Mouse (Mus musculus) MEL (cell line): Measurements from ENCODE around the gene Col4a3. TPM values are rescaled to one million over a fixed set of nuclear protein-coding genes. Genes with fewer than 3 reads are reported as not detected.

ENCODE experiments used
- DNase-seq: peaks from one replicate; pipeline ENCODE4 v3.0.0; 2011; ENCODE audit warnings: low read depth, low spot score
- H3K27ac ChIP-seq: 2 replicates; pipeline ENCODE4 v1.5.1; 2012; ENCODE audit warnings: low read depth, mild to moderate bottlenecking, control low read depth, low read length, moderate library complexity; ENCODE audit not compliant: control insufficient read depth
- H3K27me3 ChIP-seq, 2 experiments: fragments of 150-350 bp in 1 of 2; sonication (generic) in 1 of 2; 2 replicates each; pipeline ENCODE4 v1.6.1; 2012; ENCODE audit warnings: low read length in 2 of 2, mild to moderate bottlenecking in 2 of 2, improper control_type of control experiment in 1 of 2, moderate library complexity in 1 of 2; ENCODE audit not compliant: insufficient read depth in 2 of 2, control insufficient read depth in 1 of 2
- H3K36me3 ChIP-seq, 2 experiments: 2 replicates each; pipeline ENCODE4 v1.6.1; 2012 to 2014; ENCODE audit warnings: low read length in 2 of 2, improper control_type of control experiment in 1 of 2, inconsistent platforms in 1 of 2, mild to moderate bottlenecking in 1 of 2; ENCODE audit not compliant: insufficient read depth in 2 of 2, control insufficient read depth in 1 of 2
- H3K4me1 ChIP-seq, 2 experiments: fragments of 150-350 bp in 1 of 2; sonication (generic) in 1 of 2; 2 replicates each; pipeline ENCODE4 v1.6.1; 2012; ENCODE audit warnings: low read length in 2 of 2, improper control_type of control experiment in 1 of 2, mild to moderate bottlenecking in 1 of 2; ENCODE audit not compliant: insufficient read depth in 2 of 2, control insufficient read depth in 1 of 2
- H3K4me3 ChIP-seq, 2 experiments: fragments of 150-350 bp in 1 of 2; sonication (generic) in 1 of 2; 2 replicates each; pipeline ENCODE4 v1.5.1; 2012; ENCODE audit warnings: low read depth in 2 of 2, low read length in 2 of 2, mild to moderate bottlenecking in 2 of 2, moderate library complexity in 2 of 2, control low read depth in 1 of 2, improper control_type of control experiment in 1 of 2; ENCODE audit not compliant: control insufficient read depth in 1 of 2, insufficient read depth in 1 of 2
- H3K79me2 ChIP-seq: 2 replicates; pipeline ENCODE4 v1.6.1; 2012; ENCODE audit warnings: mild to moderate bottlenecking, low read length, moderate library complexity; ENCODE audit not compliant: control insufficient read depth, poor library complexity, insufficient read depth
- H3K9ac ChIP-seq: 2 replicates; pipeline ENCODE4 v1.6.1; 2012; ENCODE audit warnings: low read depth, mild to moderate bottlenecking, control low read depth, low read length, moderate library complexity; ENCODE audit not compliant: control insufficient read depth, poor library complexity, severe bottlenecking
- H3K9me3 ChIP-seq: fragments of 150-350 bp; sonication (generic); replicated peaks from 2 replicates; pipeline ENCODE4 v1.6.1; 2012; ENCODE audit warnings: mild to moderate bottlenecking, low read length, improper control_type of control experiment, moderate library complexity; ENCODE audit not compliant: insufficient read depth
- CHD1 ChIP-seq: IDR thresholded peaks from 2 replicates; pipeline ENCODE4 v1.6.1; 2012; ENCODE audit warnings: low read depth, mild to moderate bottlenecking, inconsistent platforms, low read length, improper control_type of control experiment
- CHD2 ChIP-seq: IDR thresholded peaks from 2 replicates; pipeline ENCODE4 v1.6.1; 2011; ENCODE audit warnings: low read length, improper control_type of control experiment
- CTCF ChIP-seq, 3 experiments: IDR thresholded peaks in 2 of 3; conservative IDR thresholded peaks in 1 of 3; 2 replicates each; pipeline ENCODE4 v1.5.1; 2011 to 2012; ENCODE audit warnings: low read length in 3 of 3, low read depth in 2 of 3, mild to moderate bottlenecking in 2 of 3, improper control_type of control experiment in 1 of 3, inconsistent platforms in 1 of 3, mixed read lengths in 1 of 3, moderate library complexity in 1 of 3; ENCODE audit not compliant: control insufficient read depth in 1 of 3, insufficient read depth in 1 of 3, poor library complexity in 1 of 3, severe bottlenecking in 1 of 3
- E2F4 ChIP-seq: IDR thresholded peaks from 2 replicates; pipeline ENCODE4 v1.6.1; 2011; ENCODE audit warnings: low read depth, low read length, improper control_type of control experiment, borderline replicate concordance
- ELF1 ChIP-seq: IDR thresholded peaks from 2 replicates; pipeline ENCODE4 v1.6.1; 2014; ENCODE audit warnings: low read depth, mild to moderate bottlenecking, inconsistent platforms, low read length, improper control_type of control experiment, moderate library complexity
- GATA1 ChIP-seq: IDR thresholded peaks from 2 replicates; pipeline ENCODE4 v1.6.1; 2011; ENCODE audit warnings: low read depth, low read length, improper control_type of control experiment
- HCFC1 ChIP-seq: IDR thresholded peaks from 2 replicates; pipeline ENCODE4 v1.6.1; 2012; ENCODE audit warnings: low read depth, mild to moderate bottlenecking, inconsistent platforms, low read length, improper control_type of control experiment, moderate library complexity
- JUND ChIP-seq: IDR thresholded peaks from 2 replicates; pipeline ENCODE4 v1.6.1; 2011; ENCODE audit warnings: low read depth, mild to moderate bottlenecking, improper control_type of control experiment, low read length
- MAFK ChIP-seq: IDR thresholded peaks from 2 replicates; pipeline ENCODE4 v1.6.1; 2011; ENCODE audit warnings: low read depth, mild to moderate bottlenecking, low read length, improper control_type of control experiment, borderline replicate concordance
- MAX ChIP-seq: IDR thresholded peaks from 2 replicates; pipeline ENCODE4 v1.6.1; 2011; ENCODE audit warnings: low read length, improper control_type of control experiment
- MAZ ChIP-seq: IDR thresholded peaks from 2 replicates; pipeline ENCODE4 v1.6.1; 2012; ENCODE audit warnings: low read depth, mild to moderate bottlenecking, inconsistent platforms, low read length, improper control_type of control experiment
- MEF2A ChIP-seq: IDR thresholded peaks from 2 replicates; pipeline ENCODE4 v1.6.1; 2014; ENCODE audit warnings: low read depth, mild to moderate bottlenecking, inconsistent platforms, low read length, improper control_type of control experiment; ENCODE audit not compliant: poor library complexity, insufficient replicate concordance, severe bottlenecking; ENCODE audit errors: extremely low read depth
- MXI1 ChIP-seq: IDR thresholded peaks from 2 replicates; pipeline ENCODE4 v1.6.1; 2011; ENCODE audit warnings: mild to moderate bottlenecking, low read depth, low read length, improper control_type of control experiment
- MYB ChIP-seq: IDR thresholded peaks from 2 replicates; pipeline ENCODE4 v1.6.1; 2011; ENCODE audit warnings: mild to moderate bottlenecking, low read depth, low read length, improper control_type of control experiment
- NELFE ChIP-seq: IDR thresholded peaks from 2 replicates; pipeline ENCODE4 v1.6.1; 2011; ENCODE audit warnings: low read depth, low read length, improper control_type of control experiment
- NRF1 ChIP-seq: IDR thresholded peaks from 2 replicates; pipeline ENCODE4 v1.6.1; 2014; ENCODE audit warnings: low read depth, mild to moderate bottlenecking, inconsistent platforms, low read length, improper control_type of control experiment, moderate library complexity; ENCODE audit not compliant: poor library complexity, insufficient read depth, severe bottlenecking
- POLR2AphosphoS2 ChIP-seq: IDR thresholded peaks from 2 replicates; pipeline ENCODE4 v1.6.1; 2011; ENCODE audit warnings: low read length, improper control_type of control experiment
- POLR2AphosphoS5 ChIP-seq: IDR thresholded peaks from 2 replicates; pipeline ENCODE4 v1.6.1; 2012; ENCODE audit warnings: low read depth, borderline replicate concordance, mild to moderate bottlenecking, inconsistent platforms, low read length, moderate library complexity, mixed read lengths
- RAD21 ChIP-seq: IDR thresholded peaks from 2 replicates; pipeline ENCODE4 v1.6.1; 2011; ENCODE audit warnings: mild to moderate bottlenecking, low read depth, low read length, improper control_type of control experiment
- RCOR1 ChIP-seq: IDR thresholded peaks from 2 replicates; pipeline ENCODE4 v1.6.1; 2012; ENCODE audit warnings: low read depth, mild to moderate bottlenecking, inconsistent platforms, low read length, improper control_type of control experiment
- SIN3A ChIP-seq: IDR thresholded peaks from 2 replicates; pipeline ENCODE4 v1.6.1; 2012; ENCODE audit warnings: low read length, improper control_type of control experiment, inconsistent platforms
- SMC3 ChIP-seq: IDR thresholded peaks from 2 replicates; pipeline ENCODE4 v1.6.1; 2011; ENCODE audit warnings: low read depth, low read length, improper control_type of control experiment
- TAL1 ChIP-seq: IDR thresholded peaks from 2 replicates; pipeline ENCODE4 v1.6.1; 2012; ENCODE audit warnings: mild to moderate bottlenecking, inconsistent platforms, low read length, moderate library complexity, mixed read lengths
- TBP ChIP-seq: IDR thresholded peaks from 2 replicates; pipeline ENCODE4 v1.8.0; 2011; ENCODE audit warnings: low read depth, low read length, improper control_type of control experiment
- TCF12 ChIP-seq: IDR thresholded peaks from 2 replicates; pipeline ENCODE4 v1.6.1; 2014; ENCODE audit warnings: low read depth, mild to moderate bottlenecking, inconsistent platforms, low read length, improper control_type of control experiment, moderate library complexity
- USF1 ChIP-seq: IDR thresholded peaks from 2 replicates; pipeline ENCODE4 v1.6.1; 2014; ENCODE audit warnings: low read depth, mild to moderate bottlenecking, inconsistent platforms, low read length, improper control_type of control experiment, moderate library complexity
- USF2 ChIP-seq, 2 experiments: IDR thresholded peaks; 2 replicates each; pipeline ENCODE4 v1.6.1; 2011 to 2012; ENCODE audit warnings: improper control_type of control experiment in 2 of 2, low read length in 2 of 2, borderline replicate concordance in 1 of 2, inconsistent platforms in 1 of 2, low read depth in 1 of 2, mild to moderate bottlenecking in 1 of 2; ENCODE audit not compliant: insufficient read depth in 1 of 2
- ZC3H11A ChIP-seq: IDR thresholded peaks from 2 replicates; pipeline ENCODE4 v1.6.1; 2012; ENCODE audit warnings: low read depth, mild to moderate bottlenecking, inconsistent platforms, low read length, improper control_type of control experiment
- ZKSCAN1 ChIP-seq: IDR thresholded peaks from 2 replicates; pipeline ENCODE4 v1.6.1; 2012; ENCODE audit warnings: low read depth, mild to moderate bottlenecking, inconsistent platforms, low read length, improper control_type of control experiment, moderate library complexity
- ZMIZ1 ChIP-seq: IDR thresholded peaks from 2 replicates; pipeline ENCODE4 v1.6.1; 2012; ENCODE audit warnings: low read depth, mild to moderate bottlenecking, inconsistent platforms, low read length, improper control_type of control experiment, moderate library complexity
- ZNF384 ChIP-seq: IDR thresholded peaks from 2 replicates; pipeline ENCODE4 v1.6.1; 2012; ENCODE audit warnings: low read depth, mild to moderate bottlenecking, inconsistent platforms, low read length, improper control_type of control experiment
- polyA plus RNA-seq, 2 experiments: library from polyadenylated mRNA; stranded (reverse) in 1 of 2; unstranded in 1 of 2; fragments of >175 nt in 1 of 2; fragments of >200 nt in 1 of 2; gene quantifications; 2 replicates each; pipeline versions ENCODE4 v1.2.1 to v1.2.4; 2012; ENCODE audit warnings: low replicate concordance in 2 of 2, low read depth in 1 of 2; ENCODE audit not compliant: insufficient read length in 2 of 2, insufficient read depth in 1 of 2, missing spikeins in 1 of 2
- total RNA-seq: library from RNA; depleted of rRNA; stranded (reverse); fragments of 300-350 nt; gene quantifications from 2 replicates; pipeline ENCODE4 v1.2.3, GENCODE M21; 2012

Gene Col4a3
- total and polyA plus RNA-seq, 3 experiments = 0.19 to 0.47 TPM; not detected in 1

DNA sequence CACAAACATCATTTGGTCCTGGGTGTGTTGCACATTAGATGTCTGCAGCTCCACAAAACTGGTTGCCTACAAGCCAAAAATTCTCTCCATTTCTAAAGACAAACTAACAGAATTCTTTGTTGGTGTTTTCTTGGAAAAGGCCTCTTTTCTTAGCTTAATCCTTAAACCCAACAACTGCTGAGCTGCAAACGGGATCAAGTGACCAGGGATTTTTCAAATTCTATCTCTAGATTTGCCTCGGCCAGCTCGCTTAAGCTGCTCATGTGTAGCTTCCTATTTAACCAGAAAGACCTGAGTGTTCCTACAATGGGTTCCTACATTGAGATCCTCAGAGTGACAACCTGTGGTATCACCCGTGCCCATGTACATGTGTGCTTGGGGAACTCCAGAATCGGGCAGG, 33.3 kb downstream of the Col4a3 start:
- H3K9ac ChIP-seq = no peak overlapping the region
- peaks cover 12 to 21% of the 10 kb centered on the region in 2 experiments for H3K27me3 ChIP-seq
- H3K4me1 ChIP-seq = peaks cover 4 to 6% of the 10 kb centered on the region in 2 experiments; a peak in 3 of 4 replicates
- H3K79me2 ChIP-seq = no peaks in the 10 kb centered on the region
- H3K27ac ChIP-seq = no peak overlapping the region
- H3K9me3 ChIP-seq = no peaks in the 10 kb centered on the region
- DNase-seq = no peak
- H3K36me3 ChIP-seq = peaks cover 0 to 7% of the 10 kb centered on the region in 2 experiments; a peak in 2 of 4 replicates
- TF ChIP-seq USF2 (IDR thresholded peaks at IDR 0.05; ENCODE audit: borderline replicate concordance in 1 of 2, insufficient read depth in 1 of 2, low read depth in 1 of 2, low read length in 2 of 2) = no peak
- TF ChIP-seq USF1 = no peak
- TF ChIP-seq, all 39 proteins: peak for 0
- H3K4me3 ChIP-seq = no peak overlapping the region

DNA sequence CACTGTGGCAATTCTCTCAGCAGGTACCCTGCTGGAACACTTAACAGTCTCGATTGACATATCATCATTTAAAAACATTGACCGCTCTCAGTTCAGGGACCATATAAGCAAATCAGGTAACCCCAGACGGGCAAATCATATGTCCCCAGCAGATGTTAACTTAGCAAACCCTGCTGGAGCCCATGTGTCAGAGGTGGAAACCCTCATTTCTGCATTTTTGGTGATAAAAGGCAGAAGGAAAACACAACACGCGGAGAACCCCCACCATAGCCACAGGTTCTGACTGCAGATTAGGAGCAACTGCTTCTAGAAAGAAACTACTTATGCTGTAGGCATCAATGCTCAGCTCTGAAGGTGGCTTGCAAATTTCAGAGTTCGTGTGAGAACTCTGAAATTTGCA, 38.2 kb downstream of the Col4a3 start:
- H3K9ac ChIP-seq = no peak overlapping the region
- no peak for TF ChIP-seq USF2 (IDR thresholded peaks at IDR 0.05; ENCODE audit: borderline replicate concordance in 1 of 2, insufficient read depth in 1 of 2, low read depth in 1 of 2, low read length in 2 of 2)
- no peak for TF ChIP-seq ELF1
- no peak for TF ChIP-seq TBP
- TF ChIP-seq ZKSCAN1 = no peak
- TF ChIP-seq TCF12 = peak; percentile 87
- no peak for TF ChIP-seq CHD1
- TF ChIP-seq MXI1 = peak; percentile 76; the same call in 1 of the 2 replicates
- no peak for TF ChIP-seq HCFC1
- TF ChIP-seq NELFE = no peak
- TF ChIP-seq POLR2AphosphoS5 = no peak
- no peak for TF ChIP-seq E2F4
- peak; percentile 72; the same call in 1 of the 2 replicates for TF ChIP-seq MAZ
- peak; percentile 65 for TF ChIP-seq GATA1
- peak; percentile 69 for TF ChIP-seq RCOR1
- 0 out of 2 replicates have a peak, but pooled peaks have one; percentile 5 for TF ChIP-seq MYB
- TF ChIP-seq ZMIZ1 = no peak
- no peak for TF ChIP-seq MEF2A
- peak; percentile 58; the same call in 1 of the 2 replicates for TF ChIP-seq MAX
- TF ChIP-seq USF1 = no peak
- no peak for TF ChIP-seq POLR2AphosphoS2
- TF ChIP-seq SMC3 = no peak
- no peak for TF ChIP-seq JUND
- TF ChIP-seq ZNF384 = no peak
- no peak for TF ChIP-seq RAD21
- no peak for TF ChIP-seq ZC3H11A
- peak; percentile 76 for TF ChIP-seq TAL1
- no peak; the same call in 1 of the 2 replicates for TF ChIP-seq CHD2
- peak; percentile 44; the same call in 1 of the 2 replicates for TF ChIP-seq MAFK
- TF ChIP-seq CTCF (IDR thresholded peaks at IDR 0.05 in 2 of 3, conservative IDR thresholded peaks at IDR 0.05 in 1 of 3; ENCODE audit: control insufficient read depth in 1 of 3, insufficient read depth in 1 of 3, low read depth in 2 of 3, low read length in 3 of 3, poor library complexity in 1 of 3, severe bottlenecking in 1 of 3) = no peak
- no peak; the same call in 1 of the 2 replicates for TF ChIP-seq SIN3A
- TF ChIP-seq NRF1 = no peak

More for the DNA sequence above, 38.2 kb downstream of the Col4a3 start:
- H3K9me3 ChIP-seq = no peaks in the 10 kb centered on the region
- peaks cover 0 to 32% of the 10 kb centered on the region in 2 experiments; a peak in 2 of 4 replicates for H3K36me3 ChIP-seq
- no peaks in the 10 kb centered on the region for H3K79me2 ChIP-seq
- peak; percentile 80 for DNase-seq
- H3K27me3 ChIP-seq = no peaks in the 10 kb centered on the region; a peak in 3 of 4 replicates
- H3K27ac ChIP-seq = peak overlapping the region; percentile 73
- H3K4me3 ChIP-seq = peak overlapping the region; percentile 0 to 8; a peak in 2 of 4 replicates
- H3K4me1 ChIP-seq = peaks cover 18 to 37% of the 10 kb centered on the region in 2 experiments
